Mouse (Mus musculus): ENCODE data around the gene Zfp872. TPM values are rescaled to one million over a fixed set of nuclear protein-coding genes. Genes with fewer than 3 reads are reported as not detected.
A peak's percentile ranks its signal among the peaks of the same experiment; 100 is the strongest.

Gene Zfp872
- polyA plus RNA-seq, 1 experiment from 2014 or later, result 0.20 TPM

DNA sequence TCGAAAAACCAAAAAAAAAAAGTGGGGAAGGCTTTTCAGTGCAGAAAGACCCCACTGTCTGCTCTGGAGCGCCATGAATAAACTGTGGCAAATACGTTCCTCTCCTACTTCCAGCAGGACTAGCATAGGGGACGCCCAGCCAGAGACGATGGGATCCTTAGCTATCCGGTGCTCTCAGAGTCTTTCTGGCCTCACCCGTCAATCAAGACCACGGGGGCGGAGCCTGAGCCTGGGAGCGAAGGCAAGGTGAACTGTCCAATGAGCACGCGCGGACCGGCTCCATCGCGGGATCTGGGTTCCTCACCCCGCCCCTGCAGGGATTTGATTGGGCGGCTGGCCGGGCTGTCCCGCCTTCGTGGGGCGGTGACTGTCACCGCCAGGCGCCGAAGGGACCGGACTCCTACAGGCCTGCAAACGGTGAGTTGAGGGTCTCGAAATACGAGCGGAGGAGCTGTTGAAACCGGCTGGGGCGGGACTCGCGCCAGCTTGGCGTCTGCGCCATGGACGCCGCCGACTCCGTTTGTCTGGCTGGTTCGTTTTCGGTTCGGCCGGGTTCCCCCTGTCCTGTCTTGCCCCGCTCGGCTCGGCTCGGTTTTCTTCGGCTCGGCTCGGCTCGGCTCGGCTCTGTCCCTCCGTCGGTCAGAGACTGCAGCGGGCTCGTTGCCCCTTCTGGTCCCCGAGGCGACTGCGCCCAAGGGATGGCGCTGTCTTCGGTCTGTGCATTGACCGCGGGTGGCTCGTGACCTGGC lies 31.2 kb upstream of the Zfp872 start, which contains the start of gene Pigyl:
Gene Pigyl (plus strand): TSS at position 350 of the 749 bp plus-strand sequence.
- ATAC-seq (ENCODE audit: insufficient number of reproducible peaks, insufficient read depth, low FRiP score, low TSS enrichment), result peak; percentile 96
- Histone ChIP-seq H3K36me3 (0 out of 2 replicates have a peak, but pooled peaks cover 5% of the 10 kb centered on the region), H3K27ac (peak within 1 kb of the TSS; percentile 89), H3K9ac (peak within 1 kb of the TSS; percentile 78), H3K4me3 (peak within 1 kb of the TSS; percentile 63), H3K27me3 (0 out of 2 replicates have a peak, but pooled peaks cover 3% of the 10 kb centered on the region), H3K4me2 (replicated peaks) (peak within 1 kb of the TSS; percentile 66), H3K9me3 (no peaks in the 10 kb centered on the region), H3K4me1 (peaks cover 8% of the 10 kb centered on the region)
- under 1% methylated on average over 65 of the region's 65 CpGs for WGBS

DNA sequence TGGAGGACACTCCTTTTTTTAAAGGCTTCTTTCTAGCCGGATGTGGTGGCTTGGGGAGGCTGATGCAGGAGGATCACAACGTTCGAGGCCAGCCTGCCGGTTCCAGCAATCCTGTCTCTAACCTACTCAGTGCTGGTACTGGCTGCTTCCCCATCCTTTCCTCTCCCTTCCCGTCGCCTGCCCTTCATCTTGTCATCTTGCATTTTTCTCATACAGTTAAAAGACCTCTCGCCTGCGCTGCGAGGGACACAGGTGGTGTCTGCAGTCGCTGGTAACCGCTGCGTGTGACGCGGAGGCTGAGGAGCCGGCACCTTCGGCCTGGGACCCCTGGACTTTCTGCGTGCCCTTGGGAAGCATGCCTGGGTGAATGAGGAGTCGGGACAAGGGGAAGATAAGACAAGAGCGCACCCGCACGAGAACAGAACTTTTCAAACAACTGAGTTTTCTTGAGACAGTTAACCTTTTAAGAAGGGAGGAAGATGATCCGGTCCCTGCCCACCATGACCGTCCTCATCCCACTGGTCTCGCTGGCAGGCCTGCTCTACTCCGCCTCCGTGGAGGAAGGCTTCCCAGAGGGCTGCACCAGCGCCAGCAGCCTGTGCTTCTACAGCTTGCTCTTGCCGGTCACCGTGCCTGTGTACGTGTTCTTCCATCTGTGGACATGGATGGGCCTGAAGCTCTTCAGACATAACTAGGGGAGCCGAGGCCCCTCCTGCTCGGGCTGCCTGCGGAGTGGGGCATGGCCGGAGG lies 30.2 kb upstream of the Zfp872 start:
- H3K4me2 ChIP-seq (replicated peaks), result peak overlapping the region; percentile 66

DNA sequence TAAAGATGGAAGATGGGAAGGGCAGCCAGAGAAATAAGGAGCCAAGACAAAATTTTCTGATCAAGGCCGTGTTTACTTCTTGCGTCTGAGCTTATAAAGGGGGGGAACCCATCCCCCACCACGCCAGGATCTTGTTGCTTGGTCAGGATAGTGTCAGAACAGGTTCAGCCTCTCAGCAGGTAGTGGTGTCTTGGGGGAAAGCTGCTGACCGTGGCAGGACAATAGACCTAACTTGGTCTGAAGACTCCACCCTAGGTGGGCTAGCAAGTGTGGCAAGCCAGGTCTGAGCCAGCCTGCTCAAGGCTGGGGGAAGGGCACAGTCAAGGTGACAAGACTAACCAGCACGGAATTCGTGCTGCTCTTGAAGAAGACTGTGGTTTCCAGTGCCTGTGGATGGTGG lies 26.6 kb upstream of the Zfp872 start:
- Histone ChIP-seq H3K27me3 (0 out of 2 replicates have a peak, but pooled peaks cover 3% of the 10 kb centered on the region), H3K4me1 (peaks cover 8% of the 10 kb centered on the region), H3K4me3 (no peak overlapping the region), H3K9ac (no peak overlapping the region), H3K4me2 (replicated peaks) (no peak overlapping the region), H3K36me3 (0 out of 2 replicates have a peak, but pooled peaks cover 5% of the 10 kb centered on the region), H3K27ac (no peak overlapping the region), H3K9me3 (no peaks in the 10 kb centered on the region)
- 33% methylated on average over 6 of the region's 6 CpGs for WGBS
- ATAC-seq (ENCODE audit: insufficient number of reproducible peaks, insufficient read depth, low FRiP score, low TSS enrichment), result no peak

More for the DNA sequence above, 30.2 kb upstream of the Zfp872 start:
- WGBS, result 72% methylated on average over 34 of the region's 34 CpGs
- Histone ChIP-seq H3K4me1 (peaks cover 8% of the 10 kb centered on the region), H3K27ac (no peak overlapping the region), H3K9me3 (no peaks in the 10 kb centered on the region), H3K4me3 (peak overlapping the region; percentile 63), H3K36me3 (0 out of 2 replicates have a peak, but pooled peaks cover 5% of the 10 kb centered on the region), H3K9ac (peak overlapping the region; percentile 78; the same call in 1 of the 2 replicates), H3K27me3 (0 out of 2 replicates have a peak, but pooled peaks cover 3% of the 10 kb centered on the region)
- ATAC-seq (ENCODE audit: insufficient number of reproducible peaks, insufficient read depth, low FRiP score, low TSS enrichment), result no peak

DNA sequence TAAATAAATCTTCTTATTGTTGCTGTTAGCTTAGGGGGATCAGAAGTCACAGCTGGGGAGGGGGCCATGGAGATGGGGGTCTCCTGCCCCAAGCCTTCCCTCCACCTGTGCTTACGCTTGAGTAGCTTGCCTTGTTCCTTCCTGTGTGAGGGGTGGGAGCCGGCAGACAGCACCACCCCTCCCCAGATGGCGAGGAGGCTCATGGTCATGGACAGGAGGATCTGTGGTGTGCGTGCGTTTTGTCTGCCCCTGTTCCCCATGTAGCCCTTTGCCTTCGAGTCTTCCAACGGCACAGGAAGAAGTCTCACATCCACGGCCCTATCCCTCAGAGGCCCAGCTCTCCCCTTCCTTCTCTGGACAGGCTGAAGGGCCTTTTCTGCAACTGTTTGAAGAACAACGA lies 25.6 kb upstream of the Zfp872 start:
- WGBS, result 71% methylated on average over 9 of the region's 9 CpGs
- Histone ChIP-seq H3K4me3 (no peak overlapping the region), H3K4me2 (replicated peaks) (no peak overlapping the region), H3K4me1 (peaks cover 8% of the 10 kb centered on the region), H3K27me3 (0 out of 2 replicates have a peak, but pooled peaks cover 3% of the 10 kb centered on the region), H3K36me3 (0 out of 2 replicates have a peak, but pooled peaks cover 5% of the 10 kb centered on the region), H3K27ac (no peak overlapping the region), H3K9me3 (no peaks in the 10 kb centered on the region), H3K9ac (no peak overlapping the region)
- ATAC-seq (ENCODE audit: insufficient number of reproducible peaks, insufficient read depth, low FRiP score, low TSS enrichment), result no peak

DNA sequence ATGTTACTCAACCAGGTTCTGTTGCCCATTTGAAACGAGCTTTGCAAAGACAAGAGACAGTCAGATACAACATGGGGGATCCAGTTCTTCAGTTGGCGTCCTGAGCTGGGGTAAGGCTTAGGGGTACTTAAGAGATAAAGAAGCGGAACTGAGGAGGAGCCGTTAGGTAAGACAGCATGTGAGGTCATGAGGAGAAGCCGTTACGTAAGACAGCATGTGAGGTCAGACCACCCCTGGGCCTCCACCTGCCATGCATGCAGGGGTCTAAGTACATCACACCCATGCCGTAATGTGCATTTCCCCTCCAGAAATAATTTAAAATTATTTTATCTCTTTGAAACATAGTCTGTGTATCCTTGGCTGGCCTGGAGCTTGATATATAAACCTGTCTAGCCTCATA lies 25.0 kb upstream of the Zfp872 start:
- Histone ChIP-seq H3K9me3 (no peaks in the 10 kb centered on the region), H3K4me1 (peaks cover 2% of the 10 kb centered on the region), H3K27ac (no peak overlapping the region), H3K4me3 (no peak overlapping the region), H3K4me2 (replicated peaks) (no peak overlapping the region), H3K27me3 (0 out of 2 replicates have a peak, but pooled peaks cover 1% of the 10 kb centered on the region), H3K36me3 (0 out of 2 replicates have a peak, but pooled peaks cover 4% of the 10 kb centered on the region), H3K9ac (no peak overlapping the region)
- ATAC-seq (ENCODE audit: insufficient number of reproducible peaks, insufficient read depth, low FRiP score, low TSS enrichment), result no peak
- WGBS, result 81% methylated on average over 7 of the region's 7 CpGs

DNA sequence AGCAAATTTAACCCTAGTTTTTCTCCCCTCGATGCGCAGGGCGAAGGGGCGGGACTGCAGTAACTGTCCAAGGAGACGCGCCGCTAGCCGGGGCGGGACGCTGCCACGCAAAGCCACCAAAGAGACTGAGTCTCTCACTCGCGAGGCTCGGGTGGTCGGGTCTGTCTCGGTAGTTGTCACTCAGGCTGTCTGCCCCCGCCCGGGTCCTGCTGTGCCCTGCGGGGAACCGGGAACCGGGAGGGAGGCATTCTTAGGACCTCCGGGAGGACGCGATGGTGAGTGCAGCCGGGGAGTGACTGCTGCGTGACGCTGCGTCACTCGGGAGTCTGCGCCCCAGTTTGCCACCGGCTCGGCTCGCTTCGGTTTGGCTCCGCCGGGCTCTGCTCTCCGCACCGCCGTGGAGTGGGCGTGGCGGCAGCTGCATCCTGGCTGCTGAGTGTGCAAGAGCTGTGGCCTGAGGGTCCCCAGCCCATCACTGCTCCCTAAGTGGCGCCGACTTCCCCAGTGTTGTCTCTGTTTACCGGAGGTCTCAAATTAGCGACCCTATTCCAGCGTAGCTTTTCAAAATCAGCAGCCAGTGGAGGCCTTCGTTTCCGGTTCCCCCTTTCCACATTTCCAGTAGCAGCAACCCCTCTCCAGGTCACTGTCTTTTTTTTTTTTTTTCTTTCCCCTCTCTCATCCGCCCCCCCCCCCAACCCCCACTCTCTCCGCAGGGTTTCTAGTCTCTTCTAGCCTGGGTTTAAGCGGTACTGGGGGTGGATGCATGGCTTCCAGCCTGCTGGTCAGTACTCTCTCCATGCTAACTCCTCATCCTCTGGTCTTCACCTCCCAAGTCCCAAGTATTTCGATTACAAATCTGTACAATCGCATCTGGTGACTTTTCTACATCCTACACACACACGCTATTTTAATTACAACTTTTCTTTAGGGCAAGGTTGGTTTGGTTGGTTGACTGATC lies 22.9 kb upstream of the Zfp872 start:
- Histone ChIP-seq H3K27me3 (no peaks in the 10 kb centered on the region), H3K36me3 (no peaks in the 10 kb centered on the region), H3K9me3 (no peaks in the 10 kb centered on the region), H3K27ac (0 out of 2 replicates have a peak overlapping the region, but pooled peaks have one; percentile 26), H3K9ac (peak overlapping the region; percentile 67), H3K4me3 (peak overlapping the region; percentile 55), H3K4me2 (replicated peaks) (peak overlapping the region; percentile 95), H3K4me1 (no peaks in the 10 kb centered on the region)
- ATAC-seq (ENCODE audit: insufficient number of reproducible peaks, insufficient read depth, low FRiP score, low TSS enrichment), result peak; percentile 73
- WGBS, result 2% methylated on average over 53 of the region's 54 CpGs

DNA sequence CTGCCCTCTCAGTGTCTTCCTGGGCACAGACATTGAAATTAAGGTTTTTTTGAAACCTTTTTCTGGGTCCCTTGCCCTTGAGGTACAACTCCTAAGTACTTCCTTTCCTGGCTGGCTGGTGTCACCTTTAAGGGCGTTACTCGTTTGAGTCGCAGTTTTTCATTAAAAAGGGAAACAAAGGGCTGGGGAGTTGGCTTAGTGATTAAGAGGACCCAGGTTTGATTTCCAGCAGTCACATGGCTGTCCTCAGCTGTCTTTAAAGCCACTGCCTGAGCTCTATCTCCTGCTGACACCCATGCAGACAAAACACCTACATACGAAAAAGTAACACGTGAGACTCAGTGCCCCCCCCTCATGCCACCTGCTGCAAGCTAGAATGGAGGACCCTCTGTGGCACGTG lies 21.9 kb upstream of the Zfp872 start:
- Histone ChIP-seq H3K36me3 (no peaks in the 10 kb centered on the region), H3K4me2 (replicated peaks) (no peak overlapping the region), H3K4me1 (no peaks in the 10 kb centered on the region), H3K27me3 (no peaks in the 10 kb centered on the region), H3K9ac (no peak overlapping the region), H3K4me3 (no peak overlapping the region), H3K9me3 (no peaks in the 10 kb centered on the region), H3K27ac (no peak overlapping the region)
- 50% methylated on average over 6 of the region's 6 CpGs for WGBS
- no peak for ATAC-seq (ENCODE audit: insufficient number of reproducible peaks, insufficient read depth, low FRiP score, low TSS enrichment)

DNA sequence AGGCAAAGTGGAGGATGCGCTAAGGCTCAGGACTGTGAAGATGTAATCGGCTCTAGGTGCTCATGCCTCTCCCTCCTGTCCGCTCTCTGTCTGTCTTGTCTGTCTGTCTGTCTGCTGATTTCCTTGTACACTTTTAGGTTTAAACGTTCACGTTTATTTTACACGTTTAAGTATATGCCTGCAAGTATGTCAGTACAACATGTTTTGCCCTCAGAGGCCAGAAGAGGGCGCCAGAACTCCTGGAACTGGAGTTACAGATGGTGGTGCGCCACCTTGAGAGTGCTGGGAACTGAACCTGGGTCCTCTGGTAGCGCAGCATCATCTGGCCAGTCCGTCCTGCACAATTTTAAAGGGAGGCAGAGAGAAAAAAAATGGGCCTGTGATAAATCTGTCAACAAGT lies 21.2 kb upstream of the Zfp872 start:
- WGBS, result 90% methylated on average over 10 of the region's 10 CpGs
- no peak for ATAC-seq (ENCODE audit: insufficient number of reproducible peaks, insufficient read depth, low FRiP score, low TSS enrichment)
- H3K4me2 ChIP-seq (replicated peaks), result no peak overlapping the region

DNA sequence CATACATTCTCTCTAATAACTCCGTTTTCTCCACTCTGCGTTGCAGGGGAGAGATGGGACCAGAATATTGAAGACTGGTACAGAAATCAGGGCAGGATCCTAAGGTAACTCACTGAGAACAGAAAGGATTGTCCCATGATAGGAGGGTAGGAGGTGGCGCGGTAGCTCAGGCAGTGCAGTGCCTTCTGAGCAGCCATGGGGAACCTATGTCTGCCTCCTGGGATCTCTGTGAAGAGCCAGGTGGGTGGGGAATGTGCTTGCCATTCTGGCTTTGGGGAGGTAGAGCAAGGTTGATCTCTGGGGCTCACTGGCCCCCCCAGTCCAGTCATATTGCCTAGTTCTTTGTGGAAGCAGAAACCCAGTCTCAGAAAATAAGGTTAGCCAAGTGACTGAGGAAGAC lies 20.1 kb upstream of the Zfp872 start:
- no peak overlapping the region for H3K4me2 ChIP-seq (replicated peaks)
- ATAC-seq (ENCODE audit: insufficient number of reproducible peaks, insufficient read depth, low FRiP score, low TSS enrichment), result no peak
- H3K4me3 ChIP-seq, result no peak overlapping the region
- H3K27ac ChIP-seq, result no peak overlapping the region
- H3K4me1 ChIP-seq, result no peaks in the 10 kb centered on the region
- H3K27me3 ChIP-seq, result no peaks in the 10 kb centered on the region
- H3K9ac ChIP-seq, result no peak overlapping the region
- WGBS, result 97% methylated on average over 4 of the region's 4 CpGs
- H3K36me3 ChIP-seq, result no peaks in the 10 kb centered on the region
- no peaks in the 10 kb centered on the region for H3K9me3 ChIP-seq

More for the DNA sequence above, 21.2 kb upstream of the Zfp872 start:
- Histone ChIP-seq H3K9ac (no peak overlapping the region), H3K4me3 (no peak overlapping the region), H3K4me1 (no peaks in the 10 kb centered on the region), H3K27ac (no peak overlapping the region), H3K36me3 (no peaks in the 10 kb centered on the region), H3K27me3 (no peaks in the 10 kb centered on the region), H3K9me3 (no peaks in the 10 kb centered on the region)

DNA sequence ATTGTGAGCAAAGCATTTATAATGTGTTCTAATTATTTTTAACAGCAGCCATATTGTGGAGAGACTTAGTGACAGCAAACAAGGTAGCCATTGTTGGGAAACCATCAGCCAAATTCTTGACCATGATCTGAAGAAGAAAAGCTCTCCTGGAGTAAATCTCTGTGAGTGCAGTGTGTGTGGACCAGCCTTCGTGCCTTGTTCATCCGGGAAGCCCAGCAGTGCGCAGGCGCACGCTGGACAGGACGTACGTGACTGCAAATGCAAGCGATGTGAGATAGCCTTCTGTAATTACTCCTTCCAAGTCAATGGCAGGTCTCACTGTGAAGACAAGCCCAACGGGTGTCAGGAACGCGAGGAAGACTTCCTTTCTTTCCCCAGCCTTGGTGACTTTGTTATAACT lies 18.6 kb upstream of the Zfp872 start:
- Histone ChIP-seq H3K4me3 (no peak overlapping the region), H3K4me1 (no peaks in the 10 kb centered on the region), H3K27ac (no peak overlapping the region), H3K9me3 (no peaks in the 10 kb centered on the region), H3K9ac (no peak overlapping the region), H3K4me2 (replicated peaks) (no peak overlapping the region), H3K36me3 (no peaks in the 10 kb centered on the region), H3K27me3 (no peaks in the 10 kb centered on the region)
- 95% methylated on average over 11 of the region's 11 CpGs for WGBS
- no peak for ATAC-seq (ENCODE audit: insufficient number of reproducible peaks, insufficient read depth, low FRiP score, low TSS enrichment)

DNA sequence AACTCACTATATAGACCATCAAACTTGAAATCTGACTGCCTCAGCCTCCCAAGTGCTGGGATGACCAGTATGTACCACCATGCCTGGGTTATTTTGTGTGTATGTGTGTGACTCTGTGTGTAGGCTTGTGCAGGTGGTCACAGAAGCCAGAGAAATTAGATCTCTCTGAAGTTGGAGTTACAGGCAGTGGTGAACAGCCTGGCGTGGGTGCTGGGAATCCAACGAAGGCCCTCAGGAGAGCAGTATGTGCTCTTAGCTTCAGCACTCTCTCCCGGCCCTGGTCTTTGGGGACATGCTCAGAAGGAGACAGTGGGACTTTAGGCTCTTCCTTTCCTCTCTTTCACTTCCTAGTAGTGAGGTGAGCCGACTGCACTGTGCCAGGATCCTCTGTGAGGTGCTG lies 15.6 kb upstream of the Zfp872 start:
- no peak overlapping the region for H3K9ac ChIP-seq
- no peak for ATAC-seq (ENCODE audit: insufficient number of reproducible peaks, insufficient read depth, low FRiP score, low TSS enrichment)
- WGBS, result 90% methylated on average over 4 of the region's 4 CpGs

More for the DNA sequence above, 15.6 kb upstream of the Zfp872 start:
- H3K27ac ChIP-seq, result no peak overlapping the region
- peaks cover 3% of the 10 kb centered on the region; the same call in 1 of the 2 replicates for H3K9me3 ChIP-seq
- H3K27me3 ChIP-seq, result no peaks in the 10 kb centered on the region
- no peak overlapping the region for H3K4me2 ChIP-seq (replicated peaks)
- H3K4me3 ChIP-seq, result no peak overlapping the region
- no peaks in the 10 kb centered on the region for H3K36me3 ChIP-seq
- H3K4me1 ChIP-seq, result no peaks in the 10 kb centered on the region

All from embryonic facial prominence, embryonic 12.5 days (tissue).